Mouse (Mus musculus): ENCODE data around the gene Taf8.

Gene Taf8

GRCm38 (mm10) chr17:47501946-47502706 is at the start of gene Taf8:
Gene Taf8 (minus strand): TSS chr17:47502292.
- peak; percentile 96 for DNase-seq

- DNase-seq, result no peak
Observed at GRCm38 (mm10) chr17:47551049-47551448, 49.0 kb upstream of the Taf8 start.

GRCm38 (mm10) chr17:47545861-47546331 is 43.8 kb upstream of the Taf8 start:
- no peak for DNase-seq

GRCm38 (mm10) chr17:47545154-47545553 is 43.1 kb upstream of the Taf8 start:
- no peak for DNase-seq

GRCm38 (mm10) chr17:47543051-47543650 is 41.1 kb upstream of the Taf8 start:
- DNase-seq, result peak; percentile 64

- DNase-seq, result peak; percentile 51
Observed at GRCm38 (mm10) chr17:47542061-47542460, 40.0 kb upstream of the Taf8 start.

- DNase-seq, result no peak
Observed at GRCm38 (mm10) chr17:47539128-47539527, 37.0 kb upstream of the Taf8 start.

GRCm38 (mm10) chr17:47538049-47538448 is 36.0 kb upstream of the Taf8 start:
- DNase-seq, result no peak

GRCm38 (mm10) chr17:47535812-47536236 is 33.7 kb upstream of the Taf8 start:
- DNase-seq, result no peak

GRCm38 (mm10) chr17:47533691-47534090 is 31.6 kb upstream of the Taf8 start:
- no peak for DNase-seq

- no peak for DNase-seq
Observed at GRCm38 (mm10) chr17:47532364-47532763, 30.3 kb upstream of the Taf8 start.

GRCm38 (mm10) chr17:47531387-47531818 is 29.3 kb upstream of the Taf8 start:
- no peak for DNase-seq

- no peak for DNase-seq
Observed at GRCm38 (mm10) chr17:47529595-47529994, 27.5 kb upstream of the Taf8 start.

GRCm38 (mm10) chr17:47528919-47529318 is 26.8 kb upstream of the Taf8 start:
- DNase-seq, result no peak

GRCm38 (mm10) chr17:47527581-47528300 is 25.6 kb upstream of the Taf8 start:
- DNase-seq, result peak; percentile 60

GRCm38 (mm10) chr17:47526856-47527520 is 24.9 kb upstream of the Taf8 start:
- no peak for DNase-seq

- DNase-seq, result no peak
Observed at GRCm38 (mm10) chr17:47524991-47525390, 22.9 kb upstream of the Taf8 start.

- no peak for DNase-seq
Observed at GRCm38 (mm10) chr17:47524055-47524454, 22.0 kb upstream of the Taf8 start.

- no peak for DNase-seq
Observed at GRCm38 (mm10) chr17:47523211-47523682, 21.2 kb upstream of the Taf8 start.

- DNase-seq, result no peak
Observed at GRCm38 (mm10) chr17:47522536-47522935, 20.4 kb upstream of the Taf8 start.

GRCm38 (mm10) chr17:47521551-47522258 is 19.6 kb upstream of the Taf8 start:
- DNase-seq, result peak; percentile 78

- peak; percentile 63 for DNase-seq
Observed at GRCm38 (mm10) chr17:47518205-47518604, 16.1 kb upstream of the Taf8 start.

All from lung, postnatal 36 days (tissue).